Mouse (Mus musculus) B cell, adult 2 months (primary cell): ENCODE measurements around the gene Mtap.

Experiments used
- DNase-seq, 2 experiments: peaks; one replicate each; pipeline ENCODE4 v3.0.0; 2022

Gene Mtap

DNA sequence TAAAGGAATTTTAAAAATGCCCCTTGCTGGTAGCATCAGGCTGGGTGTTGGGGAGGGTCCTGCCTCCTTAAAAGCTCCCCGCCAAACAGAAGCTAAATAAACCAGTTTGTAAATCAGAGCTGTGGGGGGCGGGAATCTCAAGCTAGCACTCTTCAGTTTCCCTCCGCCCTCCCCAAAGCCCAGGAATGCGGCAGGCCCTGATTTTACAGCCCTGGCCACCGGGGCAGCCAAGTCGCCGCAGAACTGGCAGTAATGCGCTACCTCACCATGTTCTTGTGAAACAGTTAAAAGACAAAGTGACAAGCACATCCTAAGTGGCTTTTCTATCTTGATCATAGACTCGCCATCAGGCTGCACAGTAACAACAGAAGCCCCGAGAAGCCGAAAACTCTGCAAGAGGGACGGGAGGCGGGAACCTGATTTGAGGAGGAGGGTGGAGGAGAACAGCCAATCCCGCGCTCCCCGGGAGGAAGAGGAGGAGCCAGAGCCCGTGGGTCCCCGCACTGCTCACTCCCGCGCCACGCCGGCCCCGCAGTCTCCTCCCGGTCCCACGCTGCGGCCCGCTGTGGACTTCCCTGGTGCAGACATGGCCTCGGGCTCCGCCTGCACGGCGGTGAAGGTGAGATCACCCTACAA, at the start of gene Mtap:
Mtap (plus strand) TSS at position 217 of the 636 bp plus-strand sequence.
- DNase-seq, result peak; percentile 76 to 77

DNA sequence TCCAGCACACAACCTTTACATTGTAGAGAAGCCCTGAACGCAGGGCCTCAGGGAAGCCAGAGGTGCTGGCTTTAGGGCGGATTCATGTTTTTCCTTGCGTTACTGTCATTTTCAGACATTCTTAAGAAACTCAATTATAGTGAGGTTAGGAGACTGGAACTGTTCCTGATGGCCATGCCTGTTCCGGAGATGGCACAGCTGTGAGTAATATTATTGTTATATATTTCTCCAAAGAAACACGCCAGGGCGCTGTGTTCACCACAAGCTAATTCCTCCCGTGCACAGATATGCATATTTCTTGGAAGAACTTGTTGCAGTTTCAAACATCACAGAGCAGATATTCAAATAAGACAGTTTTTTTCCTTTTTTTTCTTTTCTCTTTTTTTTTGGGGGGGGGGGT, 47.8 kb upstream of the Mtap start:
- no peak for DNase-seq

DNA sequence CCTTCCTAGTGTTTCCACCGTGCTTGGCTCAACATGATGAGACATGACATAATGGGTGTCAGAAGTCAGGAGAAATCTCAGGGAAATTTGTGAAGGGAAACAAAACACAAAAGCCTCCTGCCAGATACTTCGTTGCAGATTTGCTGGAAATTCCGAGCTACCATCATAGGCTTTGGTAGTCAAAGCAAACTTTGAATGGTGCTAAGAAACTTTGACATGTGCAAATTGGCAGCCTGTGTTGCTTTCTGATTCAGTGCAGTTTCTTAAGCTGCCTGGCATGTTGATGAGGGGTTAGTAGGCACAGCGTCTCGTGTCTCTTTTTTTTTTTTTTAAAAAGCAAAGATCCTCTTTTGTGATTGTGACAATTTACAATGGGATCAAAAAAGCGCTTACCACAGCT, 46.7 kb upstream of the Mtap start:
- no peak for DNase-seq

DNA sequence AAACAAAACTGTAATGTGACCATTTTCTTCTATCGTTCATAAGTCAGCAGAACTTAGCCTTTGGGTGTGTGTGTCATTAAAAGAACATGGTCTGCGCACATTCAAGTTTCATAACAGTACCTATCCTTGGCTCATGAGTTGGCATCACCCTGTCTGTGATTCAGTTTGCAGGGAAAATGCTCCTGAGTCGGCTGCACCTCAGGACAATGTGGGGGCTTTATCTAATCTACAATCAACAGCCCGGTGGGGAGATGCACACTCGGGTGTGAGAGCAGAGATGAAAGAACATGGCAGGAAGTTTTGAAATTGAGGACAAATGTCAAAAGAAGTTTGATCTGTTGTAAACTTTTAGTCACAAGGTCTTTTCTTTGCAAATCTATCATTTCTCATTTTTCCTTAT, 44.8 kb upstream of the Mtap start:
- DNase-seq, result no peak

DNA sequence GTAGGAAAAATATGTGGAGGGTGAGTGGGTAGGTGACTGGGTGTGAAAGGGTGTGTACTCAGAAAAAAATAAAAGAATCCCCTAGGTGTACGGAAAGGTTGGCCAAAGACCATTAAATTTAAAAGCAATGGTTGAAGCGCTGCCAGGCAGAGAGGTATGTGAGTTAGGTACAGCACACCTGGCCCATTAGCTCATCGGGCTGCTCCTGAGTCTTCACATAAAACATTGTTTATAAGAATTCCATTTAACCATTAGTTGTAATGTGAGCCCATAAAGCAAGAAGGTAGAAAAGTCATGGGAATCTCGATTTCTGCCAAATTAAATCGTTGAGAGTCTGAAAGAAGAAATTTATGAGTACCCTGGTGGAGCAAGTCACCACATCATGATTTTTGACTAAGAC, 42.1 kb upstream of the Mtap start:
- no peak for DNase-seq

DNA sequence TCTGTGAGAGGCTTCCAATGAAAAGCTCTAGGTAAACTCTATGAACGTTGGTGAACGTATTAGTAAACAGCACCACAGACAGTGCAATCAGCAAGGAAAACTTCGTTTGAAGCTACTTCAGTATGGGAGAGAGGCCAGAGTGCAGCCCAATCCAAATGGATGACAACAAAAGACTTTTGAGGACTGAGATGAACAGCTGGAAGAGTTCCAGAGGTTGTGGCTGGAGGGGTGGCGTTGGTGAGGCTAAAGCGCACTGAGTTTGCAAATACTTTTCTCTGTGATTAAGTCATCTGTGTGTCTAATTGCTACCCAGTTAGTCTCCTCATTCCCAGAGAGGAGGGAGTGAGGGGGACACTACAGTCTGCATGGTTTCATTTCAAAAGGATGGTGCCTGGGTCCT, 38.7 kb upstream of the Mtap start:
- DNase-seq, result no peak

DNA sequence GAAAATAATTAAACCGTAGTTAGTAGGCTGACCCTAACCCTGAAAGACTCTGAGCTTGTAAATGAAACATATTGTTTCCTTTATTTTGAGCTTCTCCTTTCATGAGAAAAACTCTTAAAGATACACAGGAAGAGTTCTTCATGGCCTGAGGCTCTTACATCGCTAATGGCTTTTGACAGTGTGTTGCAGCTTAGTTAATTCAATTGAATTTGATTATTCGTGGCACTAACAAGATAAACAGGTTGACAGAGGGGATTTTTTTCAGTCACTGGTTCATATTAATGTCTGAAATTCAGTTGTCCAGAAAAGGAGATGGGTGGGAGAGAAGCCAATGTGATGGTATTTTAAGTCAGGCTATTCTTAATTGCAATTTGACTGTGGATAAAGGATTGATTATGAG, 35.6 kb upstream of the Mtap start:
- DNase-seq, result no peak

DNA sequence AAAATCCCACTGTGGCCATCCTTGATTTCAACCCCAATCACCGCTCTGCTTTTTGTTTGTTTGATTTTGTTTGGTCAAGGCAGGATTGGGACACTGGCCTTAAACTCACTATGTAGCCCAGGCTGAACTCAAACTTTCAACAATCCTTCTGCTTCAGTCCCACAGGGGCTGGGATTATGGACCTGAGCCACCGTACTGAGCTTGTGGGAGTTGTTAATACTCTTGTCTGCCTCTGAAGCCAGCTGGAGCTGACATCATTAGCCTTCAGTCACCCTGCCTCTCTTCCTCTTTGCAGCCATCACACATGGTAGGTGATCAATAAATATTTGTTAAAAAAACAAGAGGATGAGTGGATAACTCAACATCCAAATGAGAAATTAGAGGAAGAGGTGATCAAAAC, 34.6 kb upstream of the Mtap start:
- DNase-seq, result no peak

DNA sequence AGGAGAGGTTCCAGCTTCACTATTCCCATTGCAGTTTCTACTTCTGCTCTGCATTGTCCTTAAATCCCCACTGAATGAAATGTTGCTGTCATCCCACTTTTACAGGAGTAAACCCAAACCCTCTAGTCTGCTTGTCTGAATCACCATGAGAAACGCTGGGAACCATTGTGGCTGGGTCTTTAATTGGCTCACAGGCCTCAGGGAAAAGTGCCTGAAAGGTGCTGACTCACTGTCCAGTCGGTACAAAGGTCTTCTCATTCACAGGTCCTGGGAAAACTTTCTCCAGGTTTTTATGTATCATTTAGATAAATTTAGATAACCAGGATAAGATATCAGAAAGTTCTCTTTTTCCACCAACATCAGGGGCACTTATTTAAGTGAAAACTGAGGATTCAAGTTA, 31.4 kb upstream of the Mtap start:
- DNase-seq, result no peak

DNA sequence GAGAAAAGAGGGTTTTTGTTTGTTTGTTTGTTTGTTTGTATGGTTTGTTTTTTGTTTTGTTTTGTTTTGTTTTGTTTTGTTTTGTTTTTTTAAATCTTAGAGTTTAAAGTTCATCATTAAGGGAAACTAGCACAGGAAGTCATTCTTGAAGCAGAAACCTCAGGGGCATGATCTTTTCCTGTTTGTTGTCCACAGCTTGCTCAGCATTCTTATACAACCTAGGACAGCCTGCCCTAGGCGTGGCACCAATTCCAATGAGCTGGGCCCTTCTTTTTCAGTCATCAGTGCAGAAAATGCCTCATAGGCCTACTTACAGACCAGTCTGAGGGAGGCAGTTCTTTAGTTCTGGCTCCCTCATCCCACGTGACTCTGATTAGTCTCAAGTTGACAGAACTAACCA, 30.4 kb upstream of the Mtap start:
- no peak for DNase-seq

DNA sequence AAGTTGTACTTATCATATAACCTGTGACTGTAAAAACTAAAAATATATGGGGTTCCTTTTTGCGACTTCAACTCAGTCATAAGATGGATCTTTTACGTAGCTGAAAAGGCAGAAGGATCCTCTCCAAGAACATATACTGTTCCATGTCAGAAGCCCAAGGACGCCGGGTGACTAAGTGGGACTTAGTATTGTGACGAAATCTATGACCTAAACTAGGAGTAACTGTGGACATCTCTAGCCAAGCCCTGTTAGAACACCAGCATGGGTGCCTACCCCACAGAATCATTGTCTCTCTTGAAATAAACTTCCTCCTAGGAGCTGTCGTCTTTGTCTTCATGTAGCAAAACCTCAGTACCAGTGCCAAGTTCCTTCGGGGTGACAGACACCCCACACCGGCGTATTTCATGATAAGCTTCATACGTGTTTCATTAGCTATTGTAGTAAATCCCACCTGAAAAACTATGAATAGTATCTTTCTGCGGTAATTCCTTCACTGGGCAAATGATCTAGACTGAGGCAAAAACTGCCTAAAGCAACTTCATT, 24.7 kb upstream of the Mtap start:
- no peak for DNase-seq

DNA sequence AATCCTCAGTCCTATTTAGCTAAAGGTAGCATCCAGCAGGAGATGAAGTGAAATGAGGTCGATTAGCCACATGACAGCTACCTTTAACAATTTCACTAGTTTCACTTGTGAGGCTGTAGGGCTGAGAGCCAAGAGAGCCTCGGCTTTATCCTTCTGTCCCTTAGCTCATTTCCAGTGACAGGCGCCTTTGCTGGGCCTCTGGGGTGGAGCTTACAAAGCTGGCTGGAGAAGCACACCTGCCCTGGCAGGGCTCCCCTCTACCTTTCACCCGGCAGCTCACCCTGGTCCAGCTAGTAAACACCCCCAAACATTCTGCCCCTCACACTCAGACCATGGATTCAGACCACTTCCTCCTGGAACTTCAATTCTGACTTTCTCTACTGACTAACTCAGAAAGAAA, 24.1 kb upstream of the Mtap start:
- DNase-seq, result no peak

DNA sequence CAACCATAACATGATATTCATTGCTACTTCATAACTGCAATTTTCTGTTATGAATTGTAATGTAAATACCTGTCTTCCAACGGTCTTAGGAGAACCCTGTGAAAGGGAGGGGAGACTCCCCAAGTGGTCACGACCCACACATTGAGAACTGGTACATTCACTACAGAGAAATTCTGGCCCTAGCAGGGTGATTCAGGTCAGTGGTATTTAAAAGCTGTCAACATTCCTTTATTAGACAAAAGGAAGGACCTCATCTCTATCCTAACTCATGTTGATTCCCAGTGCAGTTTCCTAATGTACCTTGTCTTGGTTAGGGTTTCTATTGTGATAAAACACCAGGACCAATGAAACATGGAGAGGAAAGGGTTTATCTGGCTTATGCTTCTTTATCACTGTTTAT, 20.9 kb upstream of the Mtap start:
- no peak for DNase-seq

DNA sequence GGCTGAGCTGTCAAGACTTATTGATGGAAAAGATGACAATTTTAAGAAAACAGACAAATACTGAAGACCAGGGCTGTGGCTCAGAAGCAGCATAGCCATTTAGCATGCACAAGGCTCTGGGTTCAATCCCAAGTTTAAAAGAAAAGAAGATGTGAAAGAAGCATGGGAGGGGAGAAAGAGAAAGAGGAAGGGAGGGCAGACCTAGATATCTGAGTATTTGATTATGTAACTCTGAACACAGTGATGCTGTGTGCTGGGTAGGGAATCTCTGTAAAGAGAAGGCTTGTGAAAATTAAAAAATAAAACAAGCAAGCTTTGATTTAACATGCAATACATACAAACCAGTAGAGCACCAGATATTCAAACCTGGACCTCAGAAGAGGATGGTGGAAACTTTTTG, 17.0 kb upstream of the Mtap start:
- DNase-seq, result no peak

DNA sequence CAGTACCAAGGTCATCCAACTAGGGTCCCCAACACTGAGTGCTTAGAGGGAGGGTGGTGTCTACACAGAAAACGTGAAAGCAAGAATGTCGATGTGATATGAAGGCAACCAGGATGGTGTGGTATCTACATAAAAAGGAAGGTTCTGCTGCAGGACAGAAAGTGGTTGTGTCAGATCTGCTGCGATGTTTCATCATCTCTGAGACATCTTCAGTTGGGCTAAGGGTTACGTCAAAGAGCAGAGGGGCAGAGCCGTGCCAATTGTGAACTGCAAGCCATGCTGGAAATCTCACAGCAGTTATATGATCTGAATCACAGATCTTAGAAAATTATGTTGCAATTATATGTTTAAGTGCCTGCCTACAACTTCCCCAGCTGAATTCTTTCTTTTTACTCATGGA, 16.6 kb upstream of the Mtap start:
- DNase-seq, result no peak

DNA sequence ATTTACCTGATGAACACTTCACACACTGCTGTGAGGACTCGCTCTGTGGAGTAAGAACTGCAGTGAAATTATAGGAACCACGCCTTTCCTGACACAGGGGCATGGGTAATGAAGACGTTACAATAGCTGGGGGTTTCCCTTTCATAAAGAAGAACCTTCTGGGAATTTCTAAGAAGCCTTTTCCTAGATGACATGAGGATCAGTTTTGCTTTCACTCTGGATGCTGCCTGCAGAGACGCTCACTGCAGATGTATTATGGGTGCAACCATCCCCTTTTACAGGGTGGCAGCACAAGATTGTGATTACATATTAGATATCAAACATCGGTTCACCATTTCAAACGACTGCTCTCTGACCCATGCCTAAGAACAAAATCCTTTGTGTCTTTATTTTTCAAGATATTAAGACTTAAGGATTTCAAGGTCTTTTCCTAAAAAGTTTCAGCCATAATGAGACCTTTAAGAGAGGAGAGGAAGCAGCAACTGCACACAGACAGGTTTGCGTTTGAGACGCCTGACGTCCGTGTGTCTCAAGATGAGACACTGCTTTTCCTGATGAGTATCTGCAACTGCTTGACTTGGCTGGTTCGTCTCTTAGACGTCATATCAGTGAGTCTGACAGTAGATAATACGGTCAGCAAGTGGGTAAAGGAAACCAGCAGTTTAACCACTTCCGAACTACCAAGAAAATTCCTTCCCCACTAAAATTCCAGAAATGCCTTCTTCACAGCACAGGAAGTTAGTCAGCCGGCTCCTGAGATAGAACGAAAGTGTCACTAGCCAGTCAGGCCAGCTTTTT, 13.3 kb upstream of the Mtap start:
- DNase-seq, result no peak

DNA sequence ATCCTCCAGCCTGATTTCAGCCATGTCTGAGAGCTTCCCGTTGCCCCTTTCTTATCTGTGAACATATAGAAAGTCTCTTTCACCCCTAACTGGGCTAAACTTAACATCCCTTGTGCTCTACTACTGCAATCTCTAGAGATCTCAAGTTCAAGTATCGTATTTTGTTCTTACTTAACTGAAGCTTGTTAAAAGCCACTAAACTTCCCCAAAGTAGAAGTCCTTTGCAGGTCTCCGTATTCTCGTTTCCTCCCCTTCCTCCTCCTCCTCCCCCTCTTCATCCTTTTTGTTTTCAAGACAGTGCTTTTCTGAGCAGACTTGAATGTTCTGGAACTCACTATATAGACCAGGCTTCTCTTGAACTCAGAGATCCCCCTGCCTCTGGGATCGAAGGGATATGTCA, 9.2 kb upstream of the Mtap start:
- no peak for DNase-seq

DNA sequence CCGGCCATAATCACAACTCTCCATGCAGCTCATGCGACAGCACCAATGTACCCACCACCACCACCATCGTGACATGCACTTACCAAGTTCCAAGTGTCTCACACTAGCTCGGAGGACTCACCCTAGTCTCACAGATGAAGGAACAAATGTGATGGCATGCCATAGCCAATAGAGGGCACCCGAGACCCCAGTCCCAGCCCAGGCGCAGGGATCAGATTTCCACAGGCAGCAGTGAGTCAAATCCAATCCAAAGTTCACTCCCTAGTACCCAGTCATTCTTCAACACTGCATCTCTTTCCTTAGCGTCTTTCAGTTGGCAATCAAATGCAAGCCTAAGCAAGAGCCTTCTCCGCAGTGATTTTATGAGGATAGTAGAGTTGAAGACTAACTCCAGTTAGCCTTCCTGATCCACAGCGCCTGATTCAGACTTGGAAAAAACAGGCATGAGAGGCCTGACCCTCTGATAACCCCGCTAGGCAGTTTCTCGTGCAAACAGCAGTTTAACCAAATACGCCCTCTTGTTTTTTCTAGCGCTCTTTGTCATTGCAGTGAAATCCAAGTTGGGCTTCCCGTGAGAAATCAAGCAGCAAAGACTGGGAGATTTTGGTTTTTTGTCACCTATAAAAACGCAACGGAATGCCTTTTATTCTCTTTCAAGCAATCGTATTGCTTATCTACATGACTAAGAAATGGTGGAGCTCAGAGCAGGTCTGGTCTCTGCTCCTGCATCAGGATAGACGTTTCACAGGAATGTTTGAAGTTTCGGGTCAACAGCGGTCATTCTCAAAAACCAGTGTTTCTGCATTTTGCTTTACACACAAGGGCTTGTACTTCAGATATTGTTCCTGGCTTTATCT, 8.6 kb upstream of the Mtap start:
- peak; percentile 26 to 38 for DNase-seq

DNA sequence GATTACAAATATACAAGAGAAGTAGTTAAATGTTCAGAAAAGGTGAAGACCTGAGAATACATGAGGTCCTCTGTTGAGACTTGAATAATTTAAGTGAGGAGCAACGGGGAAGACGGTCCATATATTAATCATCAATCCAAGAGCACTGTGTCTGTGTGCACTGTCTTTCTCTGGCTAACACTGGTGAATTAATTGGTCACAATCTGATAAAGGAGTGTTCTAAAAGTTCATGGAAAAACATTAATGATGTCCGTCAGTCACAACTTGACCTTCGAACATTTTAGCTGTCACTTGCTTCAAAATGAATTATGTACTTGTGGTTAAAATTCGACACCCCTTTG, 8.0 kb upstream of the Mtap start:
- no peak for DNase-seq

DNA sequence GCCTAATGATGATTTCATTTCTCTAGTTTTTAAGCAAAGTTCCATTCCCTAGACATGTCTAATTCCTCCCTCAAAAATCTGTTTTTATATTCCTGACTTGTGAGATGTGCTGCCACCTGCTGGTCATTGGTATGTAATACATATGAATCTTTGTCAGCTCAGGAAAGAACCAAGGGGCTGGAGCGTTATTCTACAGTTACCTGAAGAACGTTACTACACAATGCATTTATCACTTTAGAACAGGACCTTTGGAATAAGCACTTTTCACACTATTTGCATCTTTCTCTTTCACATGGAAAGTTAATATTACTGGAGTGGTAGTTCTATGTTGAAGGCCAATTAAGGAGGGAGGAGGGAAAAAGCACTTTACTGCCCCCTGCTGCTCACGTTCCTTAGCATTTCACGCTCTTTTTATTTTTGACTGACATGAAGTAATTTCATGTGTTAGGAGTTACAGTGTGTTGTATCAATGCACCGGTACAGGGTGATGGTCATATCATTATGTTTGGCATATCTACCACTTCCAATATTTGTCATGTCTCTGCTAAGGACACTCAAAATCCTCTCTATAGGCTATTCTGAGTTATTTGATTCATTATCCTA, 7.5 kb upstream of the Mtap start:
- DNase-seq, result peak; percentile 71 to 76

DNA sequence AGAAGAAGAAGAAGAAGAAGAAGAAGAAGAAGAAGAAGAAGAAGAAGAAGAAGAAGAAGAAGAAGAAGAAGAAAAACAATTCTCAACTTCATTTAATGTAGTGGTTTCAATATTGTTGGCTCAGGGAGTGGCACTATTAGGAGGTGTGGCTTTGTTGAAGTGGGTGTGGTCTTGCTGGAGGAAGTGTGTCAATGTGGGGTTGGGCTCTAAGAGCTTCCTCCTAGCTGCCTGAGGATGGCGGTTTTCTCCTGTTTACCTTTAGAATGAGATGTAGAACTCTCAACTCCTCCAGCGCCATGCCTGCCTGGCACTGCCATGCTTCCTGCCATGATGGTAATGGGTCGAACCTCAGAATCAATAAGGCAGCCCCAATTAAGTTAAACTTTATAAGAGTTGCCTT, 5.1 kb upstream of the Mtap start:
- peak; percentile 5 to 15 for DNase-seq

DNA sequence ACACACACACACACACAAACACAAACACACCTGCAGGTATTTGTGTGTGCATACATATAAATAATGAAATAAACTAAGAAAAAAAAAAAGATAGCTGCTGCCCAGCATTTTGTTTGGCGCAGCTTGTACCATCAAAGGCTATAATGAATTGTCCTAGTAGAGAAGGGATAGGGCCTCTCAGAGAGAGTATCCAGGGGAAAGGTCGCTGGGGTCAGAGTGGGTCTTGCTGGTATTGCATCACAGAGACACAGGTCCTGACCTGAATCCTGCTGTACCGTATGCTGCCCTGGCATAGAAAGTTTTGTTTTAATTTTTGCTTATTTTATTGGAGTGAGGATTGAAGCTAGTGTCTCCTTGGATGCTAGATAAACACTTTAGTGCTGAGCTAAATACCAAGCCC, 566 bp upstream of the Mtap start:
- DNase-seq, result no peak
